Comparison of ENCODE assay signal across 1 mouse cellular context in the genomic region with DNA sequence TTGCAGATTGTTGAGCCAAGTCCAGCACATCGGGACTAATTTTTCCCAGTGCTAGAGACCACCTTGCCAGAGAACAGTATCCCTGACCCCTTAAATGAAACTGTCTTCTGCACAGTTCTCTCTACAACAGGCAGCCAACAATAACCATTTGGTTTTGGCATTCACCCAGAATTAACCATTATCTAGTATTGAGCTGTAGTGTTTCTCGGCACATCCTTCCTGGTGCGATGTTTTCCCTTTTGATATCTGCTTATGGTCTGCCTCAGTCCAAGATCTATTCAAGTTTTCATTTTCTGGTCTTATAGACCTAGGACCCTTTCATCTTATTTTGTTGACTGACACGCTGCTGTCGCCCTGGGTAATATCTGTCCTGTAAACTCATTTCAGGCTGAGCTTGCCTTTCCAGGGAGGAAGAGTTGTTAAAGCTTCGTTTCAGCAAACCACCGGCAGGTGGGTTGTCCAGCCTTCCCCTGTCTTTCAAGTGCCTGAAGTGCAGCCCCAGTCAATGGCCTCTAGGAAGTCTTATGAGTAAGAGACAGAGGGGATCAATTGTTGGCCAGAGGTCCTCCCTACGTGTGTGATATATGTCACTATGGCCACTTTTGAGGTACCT.
TF ChIP-seq lines count a peak whose summit lies in the region.

No protein-coding gene starts in this region.

TF ChIP-seq in MEL, 35 proteins besides CTCF, POLR2A, EP300 and RAD21:
- peak; percentile 67 for TF ChIP-seq TCF12 (IDR thresholded peaks at IDR 0.05; ENCODE audit: low read depth, low read length)
- TF ChIP-seq SIN3A (IDR thresholded peaks at IDR 0.05; ENCODE audit: low read length) = peak; percentile 39; the same call in 1 of the 2 replicates
- TF ChIP-seq POLR2AphosphoS5 (IDR thresholded peaks at IDR 0.05; ENCODE audit: borderline replicate concordance, low read depth, low read length) = no peak
- peak; percentile 53 for TF ChIP-seq RCOR1 (IDR thresholded peaks at IDR 0.05; ENCODE audit: low read depth, low read length)
- peak; percentile 82 for TF ChIP-seq GATA1 (IDR thresholded peaks at IDR 0.05; ENCODE audit: low read depth, low read length)
- no peak for TF ChIP-seq SMC3 (IDR thresholded peaks at IDR 0.05; ENCODE audit: low read depth, low read length)
- peak; percentile 21; the same call in 1 of the 2 replicates for TF ChIP-seq TAL1 (IDR thresholded peaks at IDR 0.05; ENCODE audit: low read length)
- no peak for TF ChIP-seq MEF2A (IDR thresholded peaks at IDR 0.05; ENCODE audit: extremely low read depth, insufficient replicate concordance, low read depth, low read length, poor library complexity, severe bottlenecking)
- TF ChIP-seq ETS1 (IDR thresholded peaks at IDR 0.05; ENCODE audit: low read depth, low read length) = peak; percentile 58; the same call in 1 of the 2 replicates
